Mouse (Mus musculus): Measurements from ENCODE around the gene Zfyve28. TPM values are rescaled to one million over a fixed set of nuclear protein-coding genes. Genes with fewer than 3 reads are reported as not detected.
A peak's percentile ranks its signal among the peaks of the same experiment; 100 is the strongest.

Zfyve28 gene
- total and polyA plus RNA-seq, 2 experiments, result 0.15 TPM; not detected in 1

DNA sequence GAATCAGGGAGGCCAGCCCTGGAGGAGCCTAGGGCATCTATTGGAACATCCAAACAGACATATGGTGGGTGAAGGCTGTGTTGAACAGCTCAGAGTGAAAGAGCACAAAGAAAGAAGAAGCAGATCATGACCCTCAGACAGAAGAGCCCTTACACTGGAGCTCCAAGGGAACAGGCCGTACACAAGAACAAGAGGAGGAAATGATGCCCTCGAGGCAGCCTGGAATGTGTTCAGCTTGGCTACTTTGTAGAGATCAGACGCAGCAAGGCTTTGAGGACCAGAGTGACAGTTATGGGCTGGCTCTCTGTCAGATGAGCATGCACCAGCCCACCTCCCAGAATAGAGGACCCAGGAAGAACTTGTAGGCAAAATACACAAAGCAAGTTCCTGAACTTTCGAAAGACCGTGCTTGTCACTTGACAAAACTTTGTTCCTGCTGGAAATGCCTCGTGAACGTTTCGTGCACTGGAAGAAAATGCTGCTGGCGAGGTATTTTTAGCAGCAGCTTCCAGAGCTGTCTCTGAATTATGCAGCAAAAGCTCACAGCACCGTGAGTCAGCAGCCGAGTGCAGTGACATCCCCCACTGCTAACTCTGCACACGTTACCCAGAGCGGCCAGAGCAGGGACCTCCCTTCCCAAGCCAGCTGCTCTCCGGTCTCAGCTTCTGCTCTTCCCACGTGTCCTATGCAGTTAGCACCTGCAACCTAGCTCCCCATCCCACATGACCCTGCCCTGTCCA, 45.9 kb downstream of the Zfyve28 start:
- Histone ChIP-seq H3K27me3 (ENCODE audit: control insufficient read depth, insufficient read depth, low read length) (no peaks in the 10 kb centered on the region), H3K79me2 (ENCODE audit: control insufficient read depth, insufficient read depth, low read length) (no peaks in the 10 kb centered on the region), H3K27ac (replicated peaks; ENCODE audit: insufficient read depth, low read depth, low read length) (no peak overlapping the region), H3K36me3 (ENCODE audit: control insufficient read depth, insufficient read depth, low read length) (no peaks in the 10 kb centered on the region), H3K9ac (ENCODE audit: low read depth, low read length) (no peak overlapping the region), H3K4me1 (ENCODE audit: control insufficient read depth, insufficient read depth, low read length) (no peaks in the 10 kb centered on the region), H3K4me3 (ENCODE audit: insufficient read depth, low read depth, low read length) (no peak overlapping the region)
- WGBS, result 36% methylated on average over 15 of the region's 15 CpGs
- TF ChIP-seq CTCF (IDR thresholded peaks at IDR 0.05; ENCODE audit: low read depth, low read length) (no peak), POLR2A (IDR thresholded peaks at IDR 0.05; ENCODE audit: extremely low read depth, insufficient read depth, low read length) (no peak)
- no peak for DNase-seq (ENCODE audit: extremely low read depth, low read depth, low spot score)

DNA sequence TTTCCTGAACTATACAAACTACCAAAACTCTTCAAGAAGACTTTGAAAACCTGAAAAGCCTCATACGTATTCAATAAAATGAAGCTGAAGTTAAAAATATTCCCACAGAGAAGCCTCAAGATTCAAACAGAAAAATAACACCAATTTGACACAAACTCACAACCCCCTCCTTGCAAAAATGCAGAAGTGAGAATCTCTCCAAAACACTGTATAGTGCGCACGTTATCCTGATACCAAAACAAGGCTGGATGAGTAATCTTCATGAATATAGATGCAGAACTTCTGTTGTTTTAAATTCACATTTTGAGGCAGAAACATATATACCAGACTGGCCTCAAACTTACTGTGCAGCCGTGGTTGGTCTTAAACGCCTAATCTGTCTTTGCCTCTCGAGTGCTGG, 49.8 kb downstream of the Zfyve28 start:
- Histone ChIP-seq H3K4me3 (ENCODE audit: insufficient read depth, low read depth, low read length) (no peak overlapping the region), H3K36me3 (ENCODE audit: control insufficient read depth, insufficient read depth, low read length) (no peaks in the 10 kb centered on the region), H3K27ac (replicated peaks; ENCODE audit: insufficient read depth, low read depth, low read length) (no peak overlapping the region), H3K79me2 (ENCODE audit: control insufficient read depth, insufficient read depth, low read length) (no peaks in the 10 kb centered on the region), H3K4me1 (ENCODE audit: control insufficient read depth, insufficient read depth, low read length) (no peaks in the 10 kb centered on the region), H3K27me3 (ENCODE audit: control insufficient read depth, insufficient read depth, low read length) (no peaks in the 10 kb centered on the region), H3K9ac (ENCODE audit: low read depth, low read length) (no peak overlapping the region)
- DNase-seq (ENCODE audit: extremely low read depth, low read depth, low spot score), result no peak
- 90% methylated on average over 6 of the region's 6 CpGs for WGBS
- no peak for TF ChIP-seq CTCF (IDR thresholded peaks at IDR 0.05; ENCODE audit: low read depth, low read length)
- TF ChIP-seq POLR2A (IDR thresholded peaks at IDR 0.05; ENCODE audit: extremely low read depth, insufficient read depth, low read length), result no peak

DNA sequence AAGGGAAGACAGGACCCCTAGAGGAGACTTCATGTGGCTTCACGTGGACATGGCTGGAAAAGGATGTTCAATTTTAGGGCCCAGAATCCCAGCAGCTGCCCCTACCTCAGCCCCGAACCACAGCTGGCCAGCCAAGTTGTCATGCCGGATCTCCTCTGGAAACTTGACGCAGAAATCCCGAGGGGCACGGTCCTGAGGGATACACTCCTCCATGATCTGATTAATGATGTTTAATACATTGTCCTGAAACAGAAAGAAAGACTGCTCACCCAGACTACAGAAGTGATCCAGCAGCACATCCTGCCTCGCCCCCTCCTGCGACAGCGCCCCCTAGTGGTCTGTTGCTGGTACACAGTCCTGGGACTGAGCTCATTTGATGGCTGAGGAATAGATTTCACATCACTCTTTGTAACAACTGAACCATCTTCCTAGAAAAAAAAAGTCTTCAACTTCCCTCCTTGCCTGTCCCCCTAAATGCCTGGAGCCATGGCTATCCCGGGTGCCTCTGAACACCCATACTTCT, 52.3 kb downstream of the Zfyve28 start:
- Histone ChIP-seq H3K79me2 (ENCODE audit: control insufficient read depth, insufficient read depth, low read length) (no peaks in the 10 kb centered on the region), H3K9ac (ENCODE audit: low read depth, low read length) (no peak overlapping the region), H3K36me3 (ENCODE audit: control insufficient read depth, insufficient read depth, low read length) (no peaks in the 10 kb centered on the region), H3K27me3 (ENCODE audit: control insufficient read depth, insufficient read depth, low read length) (no peaks in the 10 kb centered on the region), H3K27ac (replicated peaks; ENCODE audit: insufficient read depth, low read depth, low read length) (no peak overlapping the region), H3K4me1 (ENCODE audit: control insufficient read depth, insufficient read depth, low read length) (no peaks in the 10 kb centered on the region), H3K4me3 (ENCODE audit: insufficient read depth, low read depth, low read length) (no peak overlapping the region)
- TF ChIP-seq CTCF (IDR thresholded peaks at IDR 0.05; ENCODE audit: low read depth, low read length) (peak; percentile 98), POLR2A (IDR thresholded peaks at IDR 0.05; ENCODE audit: extremely low read depth, insufficient read depth, low read length) (no peak)
- 51% methylated on average over 10 of the region's 10 CpGs for WGBS
- peak; percentile 14 for DNase-seq (ENCODE audit: extremely low read depth, low read depth, low spot score)

DNA sequence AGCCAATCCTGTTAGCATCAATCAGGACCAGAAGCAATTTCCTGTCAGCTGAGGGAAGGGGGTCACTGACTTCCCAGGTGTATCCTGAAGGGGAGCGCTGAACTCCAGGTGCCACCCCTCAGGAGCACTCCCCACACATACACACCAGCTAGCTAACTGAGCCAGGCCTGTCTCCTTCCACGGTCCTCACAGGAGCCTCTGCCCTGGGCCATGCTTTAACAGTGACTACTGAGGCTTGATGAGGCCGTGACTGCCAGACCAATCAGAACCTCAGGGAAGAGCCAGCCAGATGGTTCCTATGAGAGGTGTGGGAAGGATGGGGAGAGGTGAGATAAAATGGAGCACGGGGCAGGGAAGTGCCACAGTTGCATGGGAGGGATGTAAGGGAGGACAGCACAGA, 53.2 kb downstream of the Zfyve28 start:
- Histone ChIP-seq H3K4me1 (ENCODE audit: control insufficient read depth, insufficient read depth, low read length) (no peaks in the 10 kb centered on the region), H3K27ac (replicated peaks; ENCODE audit: insufficient read depth, low read depth, low read length) (no peak overlapping the region), H3K27me3 (ENCODE audit: control insufficient read depth, insufficient read depth, low read length) (no peaks in the 10 kb centered on the region), H3K36me3 (ENCODE audit: control insufficient read depth, insufficient read depth, low read length) (no peaks in the 10 kb centered on the region), H3K9ac (ENCODE audit: low read depth, low read length) (no peak overlapping the region), H3K79me2 (ENCODE audit: control insufficient read depth, insufficient read depth, low read length) (no peaks in the 10 kb centered on the region), H3K4me3 (ENCODE audit: insufficient read depth, low read depth, low read length) (no peak overlapping the region)
- no peak for DNase-seq (ENCODE audit: extremely low read depth, low read depth, low spot score)
- no peak for TF ChIP-seq POLR2A (IDR thresholded peaks at IDR 0.05; ENCODE audit: extremely low read depth, insufficient read depth, low read length)
- TF ChIP-seq CTCF (IDR thresholded peaks at IDR 0.05; ENCODE audit: low read depth, low read length), result no peak
- 81% methylated on average over 4 of the region's 4 CpGs for WGBS

DNA sequence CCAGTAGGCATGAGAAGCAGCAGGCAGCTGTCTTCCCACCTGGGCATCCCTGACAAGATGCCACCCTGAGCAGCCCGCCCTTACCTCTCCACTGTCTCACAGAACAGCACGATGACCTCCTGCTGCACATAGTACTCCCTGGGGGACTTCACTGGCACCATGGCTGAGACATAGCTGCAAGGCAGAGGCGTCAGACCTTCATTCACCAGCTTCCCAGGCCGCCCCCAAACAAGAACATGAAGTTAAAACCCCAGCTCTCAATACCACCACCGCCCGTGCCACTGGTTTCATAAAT, 55.1 kb downstream of the Zfyve28 start:
- TF ChIP-seq POLR2A (IDR thresholded peaks at IDR 0.05; ENCODE audit: extremely low read depth, insufficient read depth, low read length) (no peak), CTCF (IDR thresholded peaks at IDR 0.05; ENCODE audit: low read depth, low read length) (no peak)
- Histone ChIP-seq H3K4me3 (ENCODE audit: insufficient read depth, low read depth, low read length) (no peak overlapping the region), H3K9ac (ENCODE audit: low read depth, low read length) (no peak overlapping the region), H3K36me3 (ENCODE audit: control insufficient read depth, insufficient read depth, low read length) (no peaks in the 10 kb centered on the region), H3K4me1 (ENCODE audit: control insufficient read depth, insufficient read depth, low read length) (no peaks in the 10 kb centered on the region), H3K79me2 (ENCODE audit: control insufficient read depth, insufficient read depth, low read length) (no peaks in the 10 kb centered on the region), H3K27ac (replicated peaks; ENCODE audit: insufficient read depth, low read depth, low read length) (no peak overlapping the region), H3K27me3 (ENCODE audit: control insufficient read depth, insufficient read depth, low read length) (no peaks in the 10 kb centered on the region)
- no peak for DNase-seq (ENCODE audit: extremely low read depth, low read depth, low spot score)
- WGBS, result 87% methylated on average over 6 of the region's 6 CpGs

DNA sequence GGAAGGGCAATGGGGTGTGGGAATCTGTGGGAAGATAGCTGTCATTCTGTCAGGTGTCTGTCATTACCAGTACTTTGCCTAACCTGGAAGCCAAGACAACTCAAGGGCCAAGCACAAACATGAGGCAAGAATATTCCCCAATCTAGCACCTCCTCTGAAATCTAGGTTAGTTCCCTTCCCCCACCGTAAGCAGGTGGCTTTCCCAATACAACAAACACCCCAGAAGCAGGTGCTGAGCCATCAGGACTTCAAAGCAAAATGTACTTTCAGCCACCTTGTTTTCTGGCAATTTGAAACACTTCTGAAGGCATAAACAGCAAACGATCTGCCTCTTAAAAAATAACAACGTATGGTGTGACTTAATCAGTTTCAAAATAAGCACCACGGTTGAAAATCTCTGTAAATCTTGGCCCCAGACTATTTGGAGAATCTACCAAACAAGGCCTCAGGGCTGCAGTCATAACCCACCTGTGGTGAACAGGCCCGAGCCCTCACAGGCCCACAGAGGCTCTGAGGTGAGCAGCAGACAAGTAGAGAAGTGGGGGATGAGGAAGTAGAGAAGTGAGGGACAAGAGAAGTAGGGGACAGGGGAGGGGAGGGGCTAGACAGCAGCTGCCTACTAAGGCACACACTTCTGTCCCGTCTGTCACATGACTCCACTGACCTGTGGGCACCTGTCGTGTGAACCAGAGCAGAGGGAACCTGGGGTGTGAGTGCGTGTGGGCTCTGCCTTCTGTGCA, 55.6 kb downstream of the Zfyve28 start:
- Histone ChIP-seq H3K9ac (ENCODE audit: low read depth, low read length) (no peak overlapping the region), H3K4me3 (ENCODE audit: insufficient read depth, low read depth, low read length) (no peak overlapping the region), H3K79me2 (ENCODE audit: control insufficient read depth, insufficient read depth, low read length) (no peaks in the 10 kb centered on the region), H3K27me3 (ENCODE audit: control insufficient read depth, insufficient read depth, low read length) (no peaks in the 10 kb centered on the region), H3K36me3 (ENCODE audit: control insufficient read depth, insufficient read depth, low read length) (no peaks in the 10 kb centered on the region), H3K4me1 (ENCODE audit: control insufficient read depth, insufficient read depth, low read length) (no peaks in the 10 kb centered on the region), H3K27ac (replicated peaks; ENCODE audit: insufficient read depth, low read depth, low read length) (no peak overlapping the region)
- TF ChIP-seq POLR2A (IDR thresholded peaks at IDR 0.05; ENCODE audit: extremely low read depth, insufficient read depth, low read length) (no peak), CTCF (IDR thresholded peaks at IDR 0.05; ENCODE audit: low read depth, low read length) (no peak)
- DNase-seq (ENCODE audit: extremely low read depth, low read depth, low spot score), result no peak
- 70% methylated on average over 8 of the region's 8 CpGs for WGBS
